Mouse (Mus musculus) MEL (cell line): ENCODE measurements around the gene Atp6v0a1.

Source experiments
- BHLHE40 ChIP-seq: IDR thresholded peaks from 2 replicates; pipeline ENCODE4 v1.6.1; 2012; ENCODE audit warnings: low read depth, mild to moderate bottlenecking, inconsistent platforms, low read length, improper control_type of control experiment, borderline replicate concordance
- CTCF ChIP-seq, 3 experiments: IDR thresholded peaks in 2 of 3; conservative IDR thresholded peaks in 1 of 3; 2 replicates each; pipeline ENCODE4 v1.5.1; 2011 to 2012; ENCODE audit warnings: low read length in 3 of 3, low read depth in 2 of 3, mild to moderate bottlenecking in 2 of 3, improper control_type of control experiment in 1 of 3, inconsistent platforms in 1 of 3, mixed read lengths in 1 of 3, moderate library complexity in 1 of 3; ENCODE audit not compliant: control insufficient read depth in 1 of 3, insufficient read depth in 1 of 3, poor library complexity in 1 of 3, severe bottlenecking in 1 of 3
- GATA1 ChIP-seq: IDR thresholded peaks from 2 replicates; pipeline ENCODE4 v1.6.1; 2011; ENCODE audit warnings: low read depth, low read length, improper control_type of control experiment

GRCm38 (mm10) chr11:100968501-100968900, 40.8 kb upstream of the Atp6v0a1 start:
- TF ChIP-seq GATA1 (no peak), CTCF (IDR thresholded peaks at IDR 0.05 in 2 of 3, conservative IDR thresholded peaks at IDR 0.05 in 1 of 3; ENCODE audit: control insufficient read depth in 1 of 3, insufficient read depth in 1 of 3, low read depth in 2 of 3, low read length in 3 of 3, poor library complexity in 1 of 3, severe bottlenecking in 1 of 3) (no peak), BHLHE40 (no peak)
